Mouse (Mus musculus): ENCODE data around the gene Dnah17.

DNA sequence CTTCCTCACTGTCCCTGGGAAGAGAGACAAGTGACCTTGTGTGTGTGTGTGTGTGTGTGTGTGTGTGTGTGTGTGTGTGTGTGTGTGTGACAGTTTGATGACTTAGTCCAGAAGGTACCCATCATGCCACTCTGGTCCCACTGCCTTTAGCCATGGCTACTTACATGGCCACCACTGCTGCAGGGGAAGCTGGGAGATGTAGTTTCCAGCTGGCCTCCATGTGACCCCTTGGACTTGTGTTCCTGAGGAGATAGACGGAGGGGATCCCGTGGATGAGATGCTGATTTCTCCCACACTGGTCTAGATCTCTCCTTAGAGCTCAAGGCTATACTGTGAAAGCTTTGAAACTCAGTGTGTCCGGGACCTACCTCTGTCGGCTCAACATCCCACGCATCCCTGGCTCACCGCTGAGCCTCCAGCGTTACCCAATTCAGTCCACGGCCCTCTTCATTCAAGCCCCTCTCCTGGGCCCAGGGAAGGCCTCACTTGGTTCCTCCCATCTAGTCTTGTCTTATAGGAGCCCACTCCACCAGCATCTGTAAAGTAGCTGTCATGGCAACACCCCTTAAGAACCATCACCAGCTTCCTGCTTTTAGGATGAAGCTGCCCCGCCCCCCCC, 2.8 kb upstream of the Dnah17 start:
- TF ChIP-seq EP300 (IDR thresholded peaks at IDR 0.05) (no peak), CTCF (IDR thresholded peaks at IDR 0.05) (no peak)
